Mouse (Mus musculus) kidney, postnatal 14 days (tissue): Measurements from ENCODE around the gene Olfr1104.

Experiments
- DNase-seq: peaks from one replicate; pipeline ENCODE4 v3.0.0; 2022; ENCODE audit warnings: mixed read lengths

Gene Olfr1104

GRCm38 (mm10) chr2:87026980-87027379 is at the start of gene Olfr1104:
TSS of gene Olfr1104 (minus strand) at chr2:87027080.
- no peak for DNase-seq

GRCm38 (mm10) chr2:87075717-87076116 is 48.8 kb upstream of the Olfr1104 start, which contains the start of gene Olfr1107:
TSS of gene Olfr1107 (minus strand) at chr2:87075817.
- no peak for DNase-seq

DNA sequence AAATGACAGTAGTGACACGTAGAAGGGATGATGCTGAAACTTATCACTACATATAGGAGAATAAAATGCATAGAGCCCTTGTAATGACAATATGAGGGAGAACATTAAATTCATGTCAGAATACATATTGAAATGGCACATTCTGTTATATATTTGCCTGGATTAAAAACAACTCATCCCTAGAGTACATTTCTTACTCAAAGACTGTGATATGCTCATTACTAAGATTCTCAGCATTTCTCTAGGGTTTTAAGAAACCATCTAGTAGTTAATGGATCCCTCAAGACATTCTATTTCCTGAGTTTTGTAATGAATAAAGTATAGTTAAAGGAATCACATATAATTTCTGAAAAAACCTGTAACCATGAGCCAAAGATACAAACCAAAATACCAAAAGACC is 25.3 kb upstream of the Olfr1104 start, which contains the start of gene Olfr1106:
TSS of gene Olfr1106 (minus strand) at position 101 of the 400 bp plus-strand sequence.
- no peak for DNase-seq

- no peak for DNase-seq
Observed at GRCm38 (mm10) chr2:87036431-87036830, 9.6 kb upstream of the Olfr1104 start, which contains the start of gene Olfr1105. TSS of gene Olfr1105 (minus strand) at chr2:87036531.

DNA sequence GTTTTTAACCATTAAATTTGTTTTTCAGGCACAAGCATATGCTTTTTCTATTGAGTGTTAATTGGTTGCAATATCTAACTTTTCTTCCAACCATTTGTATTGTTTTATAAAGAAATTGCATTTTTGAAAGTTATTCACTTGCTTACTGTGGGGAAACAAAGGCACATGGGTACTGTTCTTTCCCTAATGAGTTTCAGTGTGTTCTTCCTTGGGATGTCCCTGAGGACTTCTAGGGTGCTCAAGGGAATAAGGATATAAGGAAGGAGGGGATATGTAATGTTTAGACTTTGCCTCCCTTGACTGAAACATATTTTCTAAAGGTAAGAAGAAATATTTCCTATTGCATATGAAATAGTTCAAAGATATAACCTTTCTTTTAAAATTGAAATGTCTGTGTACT is 28.8 kb downstream of the Olfr1104 start, which contains the start of gene Olfr1102:
TSS of gene Olfr1102 (plus strand) at position 301 of the 400 bp plus-strand sequence.
- DNase-seq = no peak

DNA sequence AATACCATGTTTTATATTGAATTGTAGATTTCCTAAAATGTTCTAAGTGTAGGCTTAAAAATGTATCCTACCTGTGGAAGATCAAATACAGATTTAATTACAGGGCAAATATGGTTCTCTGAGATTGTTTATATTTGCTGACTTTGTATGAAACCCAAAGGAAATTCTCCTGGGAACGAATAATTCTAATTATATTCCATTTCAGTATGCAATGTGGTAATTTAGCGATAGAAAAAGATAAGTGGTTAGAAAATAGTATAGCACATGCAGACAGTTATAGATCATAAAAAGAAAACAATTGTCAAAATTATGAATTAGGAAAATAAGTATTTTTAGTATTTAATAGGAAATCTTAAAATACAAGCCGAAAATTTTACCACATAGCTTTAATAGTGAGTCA is 35.8 kb downstream of the Olfr1104 start, which contains the start of gene Olfr1101:
TSS of gene Olfr1101 (minus strand) at position 101 of the 400 bp plus-strand sequence.
- no peak for DNase-seq

DNA sequence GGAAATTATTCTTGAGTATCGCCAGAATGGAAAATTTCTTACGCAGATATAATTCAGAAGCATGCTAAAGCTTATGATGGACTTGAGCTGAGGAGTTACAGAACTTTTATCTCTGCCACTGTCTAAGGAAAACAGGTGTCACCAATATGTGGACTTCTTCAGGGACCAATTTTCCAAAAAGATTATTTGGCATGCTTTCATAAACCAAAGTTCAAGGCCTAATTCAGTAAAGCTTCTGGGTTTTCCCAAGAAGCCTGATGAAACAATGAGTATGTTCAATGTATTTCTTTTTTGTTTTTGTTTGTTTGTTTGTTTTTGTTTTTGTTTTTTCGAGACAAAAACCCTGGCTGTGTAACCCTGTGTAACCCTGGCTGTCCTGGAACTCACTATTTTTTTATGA is 47.0 kb downstream of the Olfr1104 start, which contains the start of gene Olfr1100:
TSS of gene Olfr1100 (minus strand) at position 101 of the 400 bp plus-strand sequence.
- DNase-seq = no peak
